Mouse (Mus musculus) stomach, embryonic 16.5 days (tissue): ENCODE measurements around the gene Hspg2. TPM values are rescaled to one million over a fixed set of nuclear protein-coding genes. Genes with fewer than 3 reads are reported as not detected.
A peak's percentile ranks its signal among the peaks of the same experiment; 100 is the strongest.
"Not testable (repeated sequence)": the region's sequence is repeated elsewhere in the genome, so short reads cannot be mapped to it uniquely, and the experiment has no call there.

Experiments used
- ATAC-seq: fragments of 200-750 bp; cut with Nextera tagmentation; 2 replicates; pipeline ENCODE4 v1.8.0; 2017; ENCODE audit warnings: moderate number of reproducible peaks, moderate TSS enrichment; ENCODE audit not compliant: insufficient read depth, low FRiP score
- H3K27ac ChIP-seq: fragments of 300-500 bp; sonication (generic); 2 replicates; pipeline ENCODE4 v1.5.1; 2014; ENCODE audit warnings: low read length
- H3K27me3 ChIP-seq: fragments of 300-500 bp; sonication (generic); 2 replicates; pipeline ENCODE4 v1.6.1; 2014; ENCODE audit warnings: low read length, control low read depth, mixed read lengths; ENCODE audit not compliant: control insufficient read depth, insufficient read depth
- H3K36me3 ChIP-seq: fragments of 300-500 bp; sonication (generic); 2 replicates; pipeline ENCODE4 v1.6.1; 2014; ENCODE audit warnings: low read length; ENCODE audit not compliant: control insufficient read depth, insufficient read depth
- H3K4me1 ChIP-seq: fragments of 300-500 bp; sonication (generic); 2 replicates; pipeline ENCODE4 v1.6.1; 2014; ENCODE audit warnings: low read length, control low read depth, mixed read lengths; ENCODE audit not compliant: control insufficient read depth, insufficient read depth
- H3K4me2 ChIP-seq: fragments of 300-500 bp; sonication (generic); 2 replicates; pipeline ENCODE4 v1.6.1; 2014; ENCODE audit warnings: low read depth, low read length, mixed read lengths
- H3K4me3 ChIP-seq: fragments of 300-500 bp; sonication (generic); replicated peaks from 2 replicates; pipeline ENCODE4 v1.5.1; 2014; ENCODE audit warnings: mild to moderate bottlenecking, low read length
- H3K9ac ChIP-seq: fragments of 300-500 bp; sonication (generic); 2 replicates; pipeline ENCODE4 v1.6.1; 2014; ENCODE audit warnings: low read length
- H3K9me3 ChIP-seq: fragments of 300-500 bp; sonication (generic); replicated peaks from 2 replicates; pipeline ENCODE4 v1.6.1; 2016; ENCODE audit warnings: low read length, control low read depth; ENCODE audit not compliant: control insufficient read depth
- WGBS: fragments of 180-500 bp; shearing (Covaris S2); extraction: QIAGEN DNeasy Blood & Tissue Kit; methylation state at CpG from one replicate; pipeline ENCODE4 v1.1.7; 2014; 5-methylcytosine and 5-hydroxymethylcytosine counted together
- polyA plus RNA-seq: library from polyadenylated mRNA; unstranded; fragments of >200 nt; fragmentation: Nextera tagmentation; extraction: Ambion mirVana; gene quantifications from 2 replicates; pipeline ENCODE4 v1.2.1, GENCODE M21; 2015

Gene Hspg2
- polyA plus RNA-seq, 1 experiment from 2014 or later, result 29.5 TPM

DNA sequence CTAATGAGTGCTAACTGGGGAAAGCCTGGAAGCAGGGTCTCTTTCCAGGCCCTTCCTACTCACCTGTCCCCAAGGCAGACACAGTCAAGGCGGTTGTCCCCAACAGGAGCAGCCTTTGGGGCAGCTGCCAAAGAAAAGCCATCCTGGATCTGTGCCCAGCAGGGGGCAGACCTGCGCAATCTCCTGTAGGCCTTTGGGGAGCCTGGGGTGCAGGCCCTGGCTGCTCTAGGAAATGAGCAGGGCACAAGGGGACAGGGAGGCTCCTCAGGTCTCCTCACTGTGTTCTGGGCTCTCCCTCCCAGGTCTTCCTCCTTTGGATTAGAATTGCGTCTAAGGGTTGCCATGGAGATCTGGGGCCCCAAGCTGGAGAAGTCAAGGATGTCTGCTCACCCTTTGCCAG is 113.2 kb downstream of the Hspg2 start:
- no peak for ATAC-seq
- 39% methylated on average over 3 of the region's 3 CpGs for WGBS
- 0 out of 2 replicates have a peak, but pooled peaks cover 3% of the 10 kb centered on the region for H3K4me1 ChIP-seq
- H3K4me2 ChIP-seq, result no peak overlapping the region
- H3K36me3 ChIP-seq, result no peaks in the 10 kb centered on the region
- no peak overlapping the region for H3K9ac ChIP-seq
- no peak overlapping the region for H3K4me3 ChIP-seq
- no peaks in the 10 kb centered on the region for H3K27me3 ChIP-seq
- H3K9me3 ChIP-seq, result no peaks in the 10 kb centered on the region
- H3K27ac ChIP-seq, result no peak overlapping the region

DNA sequence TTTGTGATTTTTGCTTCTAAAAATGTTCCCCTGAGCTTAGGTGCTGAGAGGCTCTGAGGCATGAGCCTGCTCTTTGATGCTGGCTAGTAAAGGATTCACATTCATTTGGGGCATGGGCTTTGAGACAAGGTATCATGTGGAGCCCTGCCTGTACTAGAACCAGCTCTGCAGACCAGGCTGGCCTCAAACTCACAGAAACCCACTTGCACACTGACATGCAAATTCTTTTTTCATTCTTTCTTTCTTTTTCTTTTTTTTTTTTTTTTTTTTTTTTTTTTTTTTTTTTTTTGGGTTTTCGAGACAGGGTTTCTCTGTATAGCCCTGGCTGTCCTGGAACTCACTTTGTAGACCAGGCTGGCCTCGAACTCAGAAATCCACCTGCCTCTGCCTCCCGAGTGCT is 120.5 kb downstream of the Hspg2 start:
- not testable (repeated sequence) for H3K27me3 ChIP-seq, H3K9me3 ChIP-seq, H3K4me1 ChIP-seq, H3K4me3 ChIP-seq, H3K36me3 ChIP-seq, H3K9ac ChIP-seq, H3K27ac ChIP-seq, ATAC-seq, H3K4me2 ChIP-seq
- 89% methylated on average over 2 of the region's 3 CpGs for whole genome bisulfite sequencing

DNA sequence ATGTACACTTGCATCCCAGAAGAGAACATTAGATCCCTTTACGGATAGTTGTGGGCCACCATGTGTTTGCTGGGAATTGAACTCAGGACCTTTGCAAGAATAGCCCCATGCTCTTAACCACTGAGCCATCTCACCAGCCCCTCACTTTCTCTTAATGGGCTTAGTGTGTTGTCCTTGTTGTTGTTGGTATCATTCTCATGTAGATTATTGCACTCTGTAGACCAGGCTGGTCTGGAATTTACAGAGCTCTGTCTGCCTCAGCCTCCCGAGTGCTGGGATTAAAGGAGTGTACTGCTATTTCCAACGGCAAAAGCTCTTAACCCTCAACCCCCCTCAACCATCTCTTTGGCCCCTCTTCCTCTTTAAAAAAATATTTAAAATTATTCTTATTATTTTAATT is 121.0 kb downstream of the Hspg2 start:
- no peak overlapping the region for H3K4me2 ChIP-seq
- no peak overlapping the region for H3K4me3 ChIP-seq
- H3K27me3 ChIP-seq, result no peaks in the 10 kb centered on the region
- no peaks in the 10 kb centered on the region for H3K4me1 ChIP-seq
- H3K9ac ChIP-seq, result no peak overlapping the region
- ATAC-seq, result no peak
- H3K36me3 ChIP-seq, result no peaks in the 10 kb centered on the region
- H3K9me3 ChIP-seq, result no peaks in the 10 kb centered on the region
- no peak overlapping the region for H3K27ac ChIP-seq
- 81% methylated on average over 3 of the region's 3 CpGs for WGBS

DNA sequence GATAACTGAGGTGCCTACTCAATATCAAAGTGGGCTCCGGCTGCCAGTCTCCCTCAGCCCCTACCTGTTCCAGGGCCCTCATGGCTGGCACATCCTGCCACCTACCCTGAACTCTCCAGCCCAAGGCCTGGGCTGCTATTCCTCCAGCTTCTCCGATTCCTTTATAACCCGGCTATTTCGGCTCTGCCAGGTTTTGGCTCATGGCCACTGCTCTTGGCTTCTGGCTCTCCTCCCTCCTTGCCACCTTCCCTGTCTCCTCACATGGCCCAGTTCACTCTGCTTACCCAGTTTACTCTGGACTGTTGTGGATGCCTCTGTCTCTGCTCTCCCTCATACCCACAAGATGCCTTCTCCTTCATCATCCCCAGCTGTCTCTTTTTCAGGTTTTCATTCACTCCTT is 122.4 kb downstream of the Hspg2 start:
- Histone ChIP-seq H3K4me1 (peaks cover 10% of the 10 kb centered on the region; the same call in 1 of the 2 replicates), H3K4me2 (no peak overlapping the region), H3K36me3 (no peaks in the 10 kb centered on the region), H3K27ac (no peak overlapping the region), H3K27me3 (no peaks in the 10 kb centered on the region), H3K4me3 (no peak overlapping the region), H3K9ac (no peak overlapping the region), H3K9me3 (no peaks in the 10 kb centered on the region)
- WGBS, result 85% methylated on average over 4 of the region's 4 CpGs
- ATAC-seq, result no peak

DNA sequence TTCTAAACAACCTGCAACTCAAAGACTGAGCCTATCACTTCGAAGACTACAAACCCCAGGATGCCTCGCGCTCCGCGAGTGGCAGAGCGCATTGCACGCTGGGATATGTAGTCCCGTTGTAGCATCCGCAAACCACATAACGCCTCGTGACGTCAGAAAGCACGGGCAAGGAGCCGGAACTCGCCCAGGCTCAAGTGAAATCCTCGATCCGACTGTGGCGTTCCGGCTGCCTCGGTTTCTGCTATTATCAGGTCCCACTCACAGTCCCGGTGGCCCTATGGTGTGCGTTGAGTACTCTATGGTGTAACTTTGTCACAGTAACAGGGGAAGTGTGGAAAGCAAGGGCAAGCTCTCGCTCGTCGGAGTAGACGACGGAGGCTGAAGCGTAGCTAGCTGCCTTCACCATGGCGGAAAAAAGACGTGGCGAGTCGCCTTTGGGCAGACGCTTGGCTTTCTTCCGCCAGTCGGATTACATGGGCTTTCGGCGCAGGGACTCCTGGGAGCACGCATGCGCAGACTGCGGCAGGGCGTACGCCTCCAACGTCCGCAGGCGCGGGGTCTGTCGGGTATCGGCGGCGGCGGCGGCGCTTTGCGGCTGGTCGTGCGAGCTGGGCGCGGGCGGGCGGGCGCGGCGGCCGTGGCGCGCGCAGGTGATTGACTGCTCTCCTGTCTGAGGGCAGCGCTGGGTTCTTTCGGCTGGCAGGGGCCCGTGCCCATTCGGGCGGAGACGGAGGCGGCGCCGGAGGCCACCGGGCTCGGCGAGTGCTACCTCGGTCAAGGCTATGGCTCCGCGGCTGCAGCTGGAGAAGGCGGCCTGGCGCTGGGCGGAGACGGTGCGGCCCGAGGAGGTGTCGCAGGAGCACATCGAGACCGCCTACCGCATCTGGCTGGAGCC is 125.3 kb downstream of the Hspg2 start, which contains the start of gene Usp48:
Usp48 (plus strand) TSS at position 155 of the 895 bp plus-strand sequence.
- H3K27ac ChIP-seq, result peak within 1 kb of the TSS; percentile 98
- peak within 1 kb of the TSS; percentile 90 for H3K4me3 ChIP-seq
- under 1% methylated on average over 92 of the region's 92 CpGs for WGBS
- peak within 1 kb of the TSS; percentile 82 for H3K4me2 ChIP-seq
- no peaks in the 10 kb centered on the region for H3K36me3 ChIP-seq
- ATAC-seq, result peak; percentile 95
- H3K27me3 ChIP-seq, result no peaks in the 10 kb centered on the region
- no peaks in the 10 kb centered on the region for H3K9me3 ChIP-seq
- H3K9ac ChIP-seq, result peak within 1 kb of the TSS; percentile 85
- peaks cover 14% of the 10 kb centered on the region for H3K4me1 ChIP-seq

DNA sequence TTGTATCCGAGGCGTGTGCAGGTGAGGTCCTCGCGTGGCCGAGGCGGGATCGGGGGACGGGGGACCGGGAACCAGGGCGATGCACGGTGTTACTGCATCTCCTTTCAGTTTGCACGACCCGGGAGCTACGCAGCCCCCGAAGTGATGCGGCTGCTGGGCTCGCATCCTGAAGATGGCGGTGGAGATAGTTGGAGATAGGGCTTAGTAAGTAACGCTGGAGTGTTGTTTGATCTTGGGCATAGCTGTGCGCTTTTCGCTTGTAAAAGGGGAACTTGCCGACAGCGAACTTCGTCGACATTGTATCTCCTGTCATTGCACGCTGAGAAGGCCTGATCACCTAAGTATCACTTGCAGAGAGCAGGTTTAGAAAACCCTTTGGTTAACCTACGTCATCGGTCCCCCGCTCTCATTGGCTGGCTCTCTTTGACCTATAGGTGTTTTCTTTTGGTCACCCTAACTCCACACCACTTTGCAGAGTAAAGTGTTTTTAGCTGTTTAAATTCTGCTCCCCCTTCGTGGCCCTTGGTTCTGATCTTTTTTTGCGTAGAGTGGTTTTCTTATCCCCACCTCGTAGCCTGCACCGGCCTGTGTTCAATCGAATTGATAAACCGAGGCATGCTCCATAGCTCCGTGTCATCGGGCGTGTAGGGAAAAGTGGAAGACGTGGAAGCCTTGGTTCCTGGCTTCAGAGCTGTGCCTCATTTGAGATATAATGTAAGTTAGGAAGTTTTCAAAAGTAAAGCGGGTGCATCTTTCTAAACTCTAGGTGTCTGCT is 126.1 kb downstream of the Hspg2 start:
- Histone ChIP-seq H3K4me1 (peaks cover 20% of the 10 kb centered on the region), H3K27me3 (no peaks in the 10 kb centered on the region), H3K9ac (peak overlapping the region; percentile 85), H3K36me3 (no peaks in the 10 kb centered on the region), H3K27ac (peak overlapping the region; percentile 98), H3K4me3 (peak overlapping the region; percentile 90), H3K9me3 (no peaks in the 10 kb centered on the region), H3K4me2 (peak overlapping the region; percentile 82)
- no peak for ATAC-seq
- 2% methylated on average over 40 of the region's 40 CpGs for WGBS

DNA sequence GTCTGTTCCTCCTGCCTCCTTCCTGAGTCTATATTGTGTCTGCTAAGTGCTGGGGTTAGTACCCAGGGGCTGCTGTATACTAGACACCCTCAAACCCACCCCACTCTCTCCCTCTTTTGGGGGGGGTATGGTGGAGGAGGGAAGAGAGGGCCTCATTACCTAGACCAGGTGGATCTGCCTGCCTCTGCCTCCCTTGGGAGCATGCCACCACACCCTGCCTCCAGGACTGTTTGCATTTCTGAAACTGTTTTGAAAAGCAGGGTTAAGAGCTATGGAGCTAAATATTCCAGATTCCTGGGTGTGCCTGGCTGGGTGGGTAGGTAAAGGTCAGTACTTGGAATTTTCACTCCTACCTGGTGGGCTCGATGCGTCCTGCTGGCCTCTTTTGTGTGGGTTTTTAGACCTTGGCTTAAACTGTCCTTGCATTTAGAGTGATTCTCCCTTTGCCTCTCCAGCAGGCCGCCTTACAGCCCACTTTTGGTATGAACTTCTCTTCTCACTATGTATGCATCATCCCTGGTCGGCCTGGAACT is 128.6 kb downstream of the Hspg2 start:
- Histone ChIP-seq H3K9ac (no peak overlapping the region), H3K36me3 (no peaks in the 10 kb centered on the region), H3K27ac (no peak overlapping the region), H3K9me3 (no peaks in the 10 kb centered on the region), H3K4me2 (no peak overlapping the region), H3K4me1 (peaks cover 22% of the 10 kb centered on the region), H3K27me3 (no peaks in the 10 kb centered on the region), H3K4me3 (no peak overlapping the region)
- no peak for ATAC-seq
- WGBS, result 86% methylated on average over 4 of the region's 4 CpGs

DNA sequence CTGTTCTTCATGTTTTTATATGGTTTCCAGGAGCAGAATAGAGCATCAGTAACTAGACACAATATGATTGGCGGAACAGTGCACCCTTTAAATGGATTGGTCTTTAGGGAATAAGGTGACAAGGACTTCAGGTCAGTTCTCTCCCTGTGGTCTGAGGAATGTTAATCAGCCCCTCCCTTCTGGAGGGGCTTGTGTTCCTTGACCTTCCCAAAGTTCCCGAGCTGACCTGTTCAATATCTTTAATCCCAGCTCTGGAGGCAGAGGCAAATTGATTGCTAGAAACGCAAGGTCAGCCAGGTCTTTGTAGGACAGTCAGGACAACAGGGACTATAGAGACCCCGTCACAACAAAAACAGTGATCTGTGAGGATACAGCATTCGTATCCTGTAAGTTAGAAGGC is 130.0 kb downstream of the Hspg2 start:
- no peak overlapping the region for H3K4me2 ChIP-seq
- H3K4me1 ChIP-seq, result peaks cover 22% of the 10 kb centered on the region
- 78% methylated on average over 5 of the region's 5 CpGs for WGBS
- H3K27ac ChIP-seq, result no peak overlapping the region
- no peak for ATAC-seq
- H3K27me3 ChIP-seq, result no peaks in the 10 kb centered on the region
- no peak overlapping the region for H3K9ac ChIP-seq
- H3K9me3 ChIP-seq, result no peaks in the 10 kb centered on the region
- H3K36me3 ChIP-seq, result no peaks in the 10 kb centered on the region
- H3K4me3 ChIP-seq, result no peak overlapping the region
